Mouse (Mus musculus): ENCODE results near the gene Mab21l3. TPM values are rescaled to one million over a fixed set of nuclear protein-coding genes. Genes with fewer than 3 reads are reported as not detected.

The Mab21l3 gene
- total and polyA plus RNA-seq, 3 experiments: 1.9 to 3.4 (median 2.8) TPM

DNA sequence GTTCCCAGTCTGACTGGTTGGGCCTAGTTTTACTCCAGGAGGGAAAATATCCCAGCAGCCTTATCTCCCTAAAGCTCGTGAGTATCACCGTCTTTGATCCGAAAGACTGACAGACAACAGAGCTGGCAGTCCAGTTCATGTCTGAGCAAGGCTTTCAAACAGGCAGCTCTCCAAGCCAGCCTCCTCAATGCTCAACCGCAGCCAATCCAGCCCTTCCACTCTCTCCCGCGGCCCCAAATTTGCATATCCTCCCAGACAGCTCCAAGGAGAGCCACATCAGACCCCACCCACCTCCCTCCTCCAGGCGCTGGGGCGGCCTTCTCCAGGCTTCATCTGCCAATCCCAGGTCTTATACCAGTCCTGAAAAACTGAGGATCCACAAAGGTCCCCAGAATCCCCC, 12.7 kb downstream of the Mab21l3 start:
- H3K9me3 ChIP-seq (replicated peaks; ENCODE audit: low read length): peaks cover 3% of the 10 kb centered on the region
- H3K4me2 ChIP-seq (ENCODE audit: insufficient read depth, low read depth, poor library complexity, severe bottlenecking): no peak overlapping the region; the same call in 1 of the 2 replicates
- no peak overlapping the region for H3K27ac ChIP-seq (ENCODE audit: insufficient read depth, low read depth)
- no peaks in the 10 kb centered on the region for H3K79me2 ChIP-seq (replicated peaks; ENCODE audit: control insufficient read depth, extremely low read depth, insufficient read depth, poor library complexity, severe bottlenecking)
- peaks cover 17 to 44% of the 10 kb centered on the region in 2 experiments for H3K4me1 ChIP-seq (ENCODE audit: control insufficient read depth in 1 of 2, insufficient read depth in 2 of 2)
- peak; percentile 39 for DNase-seq (ENCODE audit: extremely low read depth)
- H3K36me3 ChIP-seq (replicated peaks in 1 of 2; ENCODE audit: control insufficient read depth in 1 of 2, insufficient read depth in 1 of 2, low read length in 1 of 2): peaks cover 0 to 12% of the 10 kb centered on the region in 2 experiments
- peak overlapping the region in 1 of 3 experiments; percentile 17 for H3K4me3 ChIP-seq (replicated peaks in 1 of 3; ENCODE audit: low read depth in 2 of 3, low read length in 2 of 3, poor library complexity in 1 of 3)
- TF ChIP-seq POLR2A (IDR thresholded peaks at IDR 0.05; ENCODE audit: low read depth, low read length): peak; percentile 36; the same call in 1 of the 2 replicates
- TF ChIP-seq BHLHE40 (IDR thresholded peaks at IDR 0.05; ENCODE audit: low read depth, low read length): no peak
- no peak for TF ChIP-seq ELF1 (IDR thresholded peaks at IDR 0.05; ENCODE audit: low read depth, low read length)
- TF ChIP-seq JUN (IDR thresholded peaks at IDR 0.05; ENCODE audit: insufficient read depth, low read depth, low read length): no peak
- dilution Hi-C loops (cut with MboI; ENCODE audit: extremely low pct_ligation_motif_present, extremely low pct_unique_long_range_greater_than_20kb, low sequenced_read_pairs) (no loop called here), in situ Hi-C loops (cut with MboI; ENCODE audit: low pct_ligation_motif_present, low pct_unique_long_range_greater_than_20kb, low sequenced_read_pairs) (no loop called here)
- H3K27me3 ChIP-seq (replicated peaks): no peaks in the 10 kb centered on the region
- no peak overlapping the region for H3K9ac ChIP-seq (ENCODE audit: insufficient read depth, low read depth)

DNA sequence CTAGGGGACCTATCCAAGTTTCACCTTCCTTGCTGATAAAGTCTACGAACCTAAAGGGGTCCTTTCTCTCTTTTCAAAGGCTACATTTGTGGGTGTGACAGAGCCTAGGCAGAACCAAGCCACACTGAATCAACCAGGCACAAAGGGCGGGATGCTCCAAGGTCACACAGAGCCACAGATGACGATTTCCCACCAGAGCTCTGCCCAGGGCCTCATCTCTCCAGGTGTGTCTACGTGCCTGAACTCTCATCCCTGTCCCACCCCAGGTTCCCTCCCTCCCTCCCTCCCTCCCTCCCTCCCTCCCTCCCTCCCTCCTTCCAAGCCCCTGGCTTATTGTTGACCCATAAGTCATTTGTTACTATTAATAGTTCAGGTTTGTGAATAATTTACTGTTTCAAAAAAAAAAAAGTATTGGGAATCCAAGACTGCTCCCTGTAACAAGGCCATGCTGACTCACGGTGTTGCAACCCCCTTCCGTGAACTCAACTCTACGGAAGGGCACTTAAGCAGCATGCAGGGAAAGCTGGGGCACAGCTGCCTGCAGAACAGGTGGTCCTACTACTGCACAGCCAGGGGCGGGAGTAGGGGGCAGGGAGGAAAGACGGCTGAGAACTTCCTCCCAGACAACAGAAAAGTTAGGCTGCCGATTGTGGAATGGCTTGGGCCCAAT, 17.4 kb downstream of the Mab21l3 start:
- Histone ChIP-seq H3K9ac (ENCODE audit: insufficient read depth, low read depth) (peak overlapping the region; percentile 73), H3K27ac (ENCODE audit: insufficient read depth, low read depth) (peak overlapping the region; percentile 70), H3K4me3 (replicated peaks in 1 of 3; ENCODE audit: low read depth in 2 of 3, low read length in 2 of 3, poor library complexity in 1 of 3) (peak overlapping the region in 2 of 3 experiments; percentile 5 to 49), H3K4me1 (ENCODE audit: control insufficient read depth in 1 of 2, insufficient read depth in 2 of 2) (peaks cover 50 to 75% of the 10 kb centered on the region in 2 experiments), H3K9me3 (replicated peaks; ENCODE audit: low read length) (no peaks in the 10 kb centered on the region), H3K4me2 (ENCODE audit: insufficient read depth, low read depth, poor library complexity, severe bottlenecking) (peak overlapping the region; percentile 71), H3K27me3 (replicated peaks) (no peaks in the 10 kb centered on the region), H3K36me3 (replicated peaks in 1 of 2; ENCODE audit: control insufficient read depth in 1 of 2, insufficient read depth in 1 of 2, low read length in 1 of 2) (peaks cover 0 to 12% of the 10 kb centered on the region in 2 experiments), H3K79me2 (replicated peaks; ENCODE audit: control insufficient read depth, extremely low read depth, insufficient read depth, poor library complexity, severe bottlenecking) (no peaks in the 10 kb centered on the region)
- in situ Hi-C loops (cut with MboI; ENCODE audit: low pct_ligation_motif_present, low pct_unique_long_range_greater_than_20kb, low sequenced_read_pairs) (no loop called here), dilution Hi-C loops (cut with MboI; ENCODE audit: extremely low pct_ligation_motif_present, extremely low pct_unique_long_range_greater_than_20kb, low sequenced_read_pairs) (no loop called here)
- no peak for DNase-seq (ENCODE audit: extremely low read depth)
- TF ChIP-seq CHD1 (IDR thresholded peaks at IDR 0.05; ENCODE audit: low read depth, low read length) (no peak), MYC (IDR thresholded peaks at IDR 0.05; ENCODE audit: low read depth, low read length) (no peak), RAD21 (IDR thresholded peaks at IDR 0.05; ENCODE audit: low read depth, low read length) (no peak), POLR2A (IDR thresholded peaks at IDR 0.05; ENCODE audit: low read depth, low read length) (no peak), ZC3H11A (IDR thresholded peaks at IDR 0.05; ENCODE audit: low read depth, low read length) (no peak), MAZ (IDR thresholded peaks at IDR 0.05; ENCODE audit: low read depth, low read length) (no peak), JUND (conservative IDR thresholded peaks at IDR 0.05; ENCODE audit: low read depth, low read length) (no peak), ETS1 (conservative IDR thresholded peaks at IDR 0.05; ENCODE audit: low read depth, low read length) (no peak), E2F4 (IDR thresholded peaks at IDR 0.05; ENCODE audit: insufficient replicate concordance, low read depth, low read length) (no peak), SMC3 (IDR thresholded peaks at IDR 0.05; ENCODE audit: low read depth, low read length) (no peak), IRF4 (IDR thresholded peaks at IDR 0.05; ENCODE audit: low read depth, low read length) (no peak)

Measured in CH12.LX (cell line).